Mouse (Mus musculus): ENCODE data around the gene Nid1. TPM values are rescaled to one million over a fixed set of nuclear protein-coding genes. Genes with fewer than 3 reads are reported as not detected.
A peak's percentile ranks its signal among the peaks of the same experiment; 100 is the strongest.
"Not testable (repeated sequence)": the region's sequence is repeated elsewhere in the genome, so short reads cannot be mapped to it uniquely, and the experiment has no call there.

Nid1 gene
- polyA plus RNA-seq, 1 experiment from 2014 or later: 46.8 TPM

DNA sequence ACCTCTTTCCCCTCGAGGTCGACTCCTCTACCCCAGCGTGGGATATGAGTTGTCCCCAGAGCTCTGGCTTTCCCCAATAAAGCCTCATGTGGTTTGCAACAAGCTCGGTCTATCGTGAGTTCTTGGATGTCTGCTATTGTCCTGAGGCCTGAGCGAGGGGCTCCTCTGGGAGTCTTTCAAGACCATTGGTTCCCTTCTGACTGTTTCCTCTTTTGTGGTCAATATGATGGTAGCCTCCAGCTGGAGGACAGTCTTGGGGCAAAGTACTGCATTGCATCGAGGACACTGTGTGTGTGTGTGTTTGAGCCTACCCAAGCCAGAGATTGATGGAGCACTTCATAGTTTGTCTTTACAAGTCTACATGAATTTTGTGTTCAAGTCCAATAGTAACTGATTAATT, 80.8 kb downstream of the Nid1 start:
- no peak for DNase-seq (ENCODE audit: low spot score)
- Histone ChIP-seq H3K4me1 (no peaks in the 10 kb centered on the region), H3K4me3 (no peak overlapping the region), H3K27me3 (ENCODE audit: low read depth, poor library complexity, severe bottlenecking) (no peaks in the 10 kb centered on the region), H3K36me3 (no peaks in the 10 kb centered on the region), H3K9me3 (replicated peaks) (no peaks in the 10 kb centered on the region), H3K27ac (no peak overlapping the region)
- 92% methylated on average over 7 of the region's 7 CpGs for WGBS

DNA sequence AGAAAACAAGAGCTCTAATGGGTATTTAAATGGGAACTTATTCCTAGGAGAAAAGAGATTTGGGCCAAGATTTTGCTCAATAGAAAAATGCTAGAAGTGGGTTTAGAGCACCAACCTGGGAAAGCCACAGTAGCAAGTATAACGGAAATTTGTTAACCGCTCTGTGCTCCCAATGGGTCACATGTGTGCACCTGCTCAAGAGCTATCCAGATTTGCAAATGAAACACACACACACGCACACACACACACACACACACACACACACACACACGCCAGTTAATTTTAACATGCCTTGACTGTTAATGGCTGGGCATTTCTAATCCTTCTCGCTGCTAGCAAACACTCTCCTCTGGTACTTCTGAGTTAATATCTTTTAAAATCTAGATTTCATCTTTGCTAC, 83.1 kb downstream of the Nid1 start:
- Histone ChIP-seq H3K9me3 (replicated peaks) (no peaks in the 10 kb centered on the region), H3K27ac (no peak overlapping the region)
- WGBS: 92% methylated on average over 5 of the region's 5 CpGs

DNA sequence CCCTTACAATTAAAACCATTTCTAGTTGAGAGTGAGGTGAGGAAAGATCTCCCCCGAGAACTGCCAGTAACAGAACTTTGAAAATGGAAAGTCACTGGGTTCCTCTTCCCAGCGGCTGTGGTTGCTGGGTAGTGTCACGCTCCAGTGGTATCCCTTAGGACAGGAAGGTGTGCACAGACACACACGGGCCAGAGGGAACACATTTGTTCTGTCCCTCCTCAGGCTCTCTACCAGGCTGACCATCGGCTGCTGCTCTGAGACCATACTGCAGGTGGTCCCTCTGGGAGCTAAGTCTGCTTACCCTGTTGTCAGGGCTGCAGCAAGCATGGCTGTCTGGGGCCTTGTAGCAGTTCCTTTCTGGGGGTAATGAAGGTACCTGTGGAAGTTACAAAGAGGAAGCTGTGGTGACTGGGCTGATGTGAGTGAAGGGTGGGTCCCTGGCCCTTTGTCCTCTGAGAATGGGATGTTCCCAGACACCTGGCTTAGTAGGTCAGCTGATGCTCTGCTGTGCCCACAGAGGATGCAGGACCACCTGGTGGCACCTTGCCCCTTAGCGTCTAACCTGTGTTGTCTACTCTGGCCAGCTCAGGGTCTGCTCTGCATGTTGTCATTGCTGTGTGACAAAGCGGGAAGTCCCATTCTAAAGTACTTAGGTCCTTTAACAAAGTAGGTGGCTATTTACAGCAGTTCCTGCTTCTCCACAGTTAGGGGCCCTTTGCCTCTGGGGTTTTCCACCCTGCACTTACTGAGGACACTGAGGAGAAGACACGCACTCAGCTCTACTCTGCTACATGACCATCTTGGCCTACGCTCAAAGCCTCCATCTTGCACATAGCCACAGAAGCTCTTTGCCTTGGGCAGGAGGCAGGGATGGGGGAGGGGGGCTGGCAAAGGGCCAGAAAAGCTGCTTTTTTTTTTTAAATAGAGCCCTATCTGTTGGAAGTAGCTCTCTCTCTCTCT, 86.6 kb downstream of the Nid1 start:
- DNase-seq (ENCODE audit: low spot score): no peak
- Histone ChIP-seq H3K27ac (no peak overlapping the region), H3K9me3 (replicated peaks) (no peaks in the 10 kb centered on the region), H3K27me3 (ENCODE audit: low read depth, poor library complexity, severe bottlenecking) (no peaks in the 10 kb centered on the region), H3K4me3 (no peak overlapping the region), H3K4me1 (no peaks in the 10 kb centered on the region), H3K36me3 (no peaks in the 10 kb centered on the region)
- 91% methylated on average over 9 of the region's 9 CpGs for WGBS

More for the DNA sequence above, 83.1 kb downstream of the Nid1 start:
- no peak for DNase-seq (ENCODE audit: low spot score)
- no peaks in the 10 kb centered on the region for H3K36me3 ChIP-seq
- H3K4me3 ChIP-seq: no peak overlapping the region
- no peaks in the 10 kb centered on the region for H3K4me1 ChIP-seq
- no peaks in the 10 kb centered on the region for H3K27me3 ChIP-seq (ENCODE audit: low read depth, poor library complexity, severe bottlenecking)

DNA sequence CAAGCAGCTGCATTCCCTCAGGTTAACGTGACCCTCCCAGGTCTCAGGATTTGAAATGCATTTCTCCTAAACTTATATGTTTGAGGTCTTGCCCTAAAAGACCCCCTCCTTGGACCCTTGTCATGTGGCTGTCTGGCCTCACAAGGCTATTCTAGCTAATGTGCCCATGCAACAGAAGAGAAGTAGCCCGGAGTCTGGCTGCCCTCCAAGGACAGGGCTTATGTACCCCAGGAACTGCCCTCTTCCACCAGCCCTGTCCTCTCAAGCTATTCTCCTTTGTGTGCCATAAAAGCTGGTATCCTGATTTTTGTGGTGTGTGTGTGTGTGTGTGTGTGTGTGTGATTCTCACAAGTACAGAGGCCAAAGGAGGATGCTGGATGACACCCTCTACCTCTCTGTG, 87.9 kb downstream of the Nid1 start:
- no peak for DNase-seq (ENCODE audit: low spot score)
- Histone ChIP-seq H3K27ac (no peak overlapping the region), H3K4me1 (peaks cover 4% of the 10 kb centered on the region; the same call in 1 of the 2 replicates), H3K27me3 (ENCODE audit: low read depth, poor library complexity, severe bottlenecking) (no peaks in the 10 kb centered on the region), H3K4me3 (no peak overlapping the region), H3K36me3 (no peaks in the 10 kb centered on the region), H3K9me3 (replicated peaks) (no peaks in the 10 kb centered on the region)
- WGBS: 87% methylated on average over 2 of the region's 2 CpGs

DNA sequence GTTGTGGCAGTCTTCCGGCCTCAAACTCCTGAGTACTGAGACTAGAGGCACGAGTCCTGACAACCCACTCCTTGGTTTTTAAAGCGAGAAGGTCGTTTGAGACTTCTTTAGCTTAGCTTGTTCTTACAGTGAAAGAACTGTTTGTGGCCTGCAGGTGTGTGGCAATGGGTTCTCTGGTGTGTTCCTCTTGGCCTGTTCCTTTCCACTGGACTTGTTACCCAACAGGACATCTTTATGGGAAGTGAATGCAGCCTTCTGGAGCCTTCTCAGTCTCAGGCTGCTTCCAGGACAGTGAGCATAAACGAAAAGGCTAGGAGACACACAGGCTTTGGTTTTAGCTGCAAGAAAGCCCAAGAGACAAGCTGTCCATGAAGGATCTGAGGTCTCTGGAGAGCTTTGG, 88.5 kb downstream of the Nid1 start:
- Histone ChIP-seq H3K27me3 (ENCODE audit: low read depth, poor library complexity, severe bottlenecking) (no peaks in the 10 kb centered on the region), H3K27ac (no peak overlapping the region), H3K9me3 (replicated peaks) (no peaks in the 10 kb centered on the region), H3K36me3 (no peaks in the 10 kb centered on the region), H3K4me1 (peaks cover 4% of the 10 kb centered on the region; the same call in 1 of the 2 replicates), H3K4me3 (no peak overlapping the region)
- peak; percentile 10 for DNase-seq (ENCODE audit: low spot score)
- 91% methylated on average over 5 of the region's 5 CpGs for WGBS

DNA sequence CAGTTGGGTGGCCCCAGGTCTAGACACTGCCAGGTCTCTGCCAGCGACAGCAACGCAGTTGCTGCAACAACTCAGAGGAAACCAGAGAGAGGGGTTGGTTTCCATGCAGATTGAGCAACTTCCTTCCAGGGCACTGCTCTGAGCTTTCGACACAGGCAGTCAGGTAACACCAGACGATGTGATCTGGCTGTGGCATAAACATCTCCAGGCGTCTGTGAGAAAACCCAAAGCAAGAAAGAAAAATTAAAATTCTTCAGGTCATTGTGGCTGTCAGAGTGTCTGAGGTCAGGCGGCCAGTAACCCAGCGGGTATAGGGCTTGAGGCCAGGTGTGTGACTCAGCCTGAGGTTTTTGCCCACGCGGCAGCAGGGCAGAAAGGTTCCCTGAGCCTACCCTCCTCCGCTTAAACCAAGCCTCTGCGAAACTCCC, 91.8 kb downstream of the Nid1 start:
- Histone ChIP-seq H3K4me3 (no peak overlapping the region), H3K36me3 (no peaks in the 10 kb centered on the region), H3K9me3 (replicated peaks) (no peaks in the 10 kb centered on the region), H3K4me1 (peaks cover 4% of the 10 kb centered on the region; the same call in 1 of the 2 replicates), H3K27me3 (ENCODE audit: low read depth, poor library complexity, severe bottlenecking) (no peaks in the 10 kb centered on the region), H3K27ac (no peak overlapping the region)
- WGBS: 73% methylated on average over 11 of the region's 11 CpGs
- no peak for DNase-seq (ENCODE audit: low spot score)

DNA sequence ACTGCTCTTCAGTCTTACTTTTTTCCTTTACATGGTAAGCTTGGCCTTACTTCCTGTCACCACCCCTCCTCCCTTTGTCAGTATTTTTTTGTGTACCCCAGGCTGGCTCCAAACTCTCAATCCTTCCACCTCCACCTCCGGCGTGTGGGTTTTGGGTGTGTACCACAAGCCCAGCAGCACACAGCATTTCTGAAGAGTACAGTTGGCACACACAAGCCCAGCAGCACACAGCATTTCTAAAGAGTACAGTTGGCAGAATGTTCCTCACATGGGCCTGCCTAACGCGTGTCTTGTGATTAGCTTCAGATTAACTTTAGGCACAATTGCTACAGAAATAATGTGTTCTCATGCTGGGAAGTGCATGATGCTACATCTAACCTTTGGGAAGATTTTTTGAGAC, 93.6 kb downstream of the Nid1 start:
- no peaks in the 10 kb centered on the region for H3K9me3 ChIP-seq (replicated peaks)
- DNase-seq (ENCODE audit: low spot score): no peak
- WGBS: 94% methylated on average over 4 of the region's 4 CpGs

GRCm38 (mm10) chr13:13531923-13532322, 94.6 kb downstream of the Nid1 start:
- Histone ChIP-seq H3K27ac (no peak overlapping the region), H3K4me1 (peaks cover 4% of the 10 kb centered on the region; the same call in 1 of the 2 replicates), H3K4me3 (no peak overlapping the region), H3K36me3 (no peaks in the 10 kb centered on the region), H3K9me3 (replicated peaks) (no peaks in the 10 kb centered on the region), H3K27me3 (ENCODE audit: low read depth, poor library complexity, severe bottlenecking) (no peaks in the 10 kb centered on the region)
- DNase-seq (ENCODE audit: low spot score): no peak
- WGBS: 87% methylated on average over 7 of the region's 7 CpGs

More for the DNA sequence above, 93.6 kb downstream of the Nid1 start:
- no peaks in the 10 kb centered on the region for H3K27me3 ChIP-seq (ENCODE audit: low read depth, poor library complexity, severe bottlenecking)
- H3K4me1 ChIP-seq: peaks cover 4% of the 10 kb centered on the region; the same call in 1 of the 2 replicates
- H3K36me3 ChIP-seq: no peaks in the 10 kb centered on the region
- H3K27ac ChIP-seq: no peak overlapping the region
- H3K4me3 ChIP-seq: no peak overlapping the region

DNA sequence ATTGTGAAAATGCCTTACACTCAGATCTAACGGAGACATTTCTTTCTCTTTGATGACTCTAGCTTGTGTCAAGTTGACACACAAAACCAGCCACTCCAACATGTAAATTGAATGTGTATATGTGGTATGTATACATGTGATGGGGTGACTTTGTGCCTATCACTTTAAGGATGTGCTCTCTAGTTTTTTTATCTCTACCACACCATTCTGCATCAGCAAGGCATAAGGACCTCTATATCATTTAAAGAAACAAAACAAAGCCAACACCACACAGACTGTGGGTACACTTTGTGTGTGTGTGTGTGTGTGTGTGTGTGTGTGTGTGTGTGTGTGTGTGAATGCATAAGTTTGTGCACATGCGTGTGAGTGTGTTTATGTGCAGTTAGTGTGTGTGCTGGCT, 99.2 kb downstream of the Nid1 start:
- no peak for DNase-seq (ENCODE audit: low spot score)
- Histone ChIP-seq H3K4me1 (0 out of 2 replicates have a peak, but pooled peaks cover 5% of the 10 kb centered on the region), H3K27ac (no peak overlapping the region), H3K27me3 (ENCODE audit: low read depth, poor library complexity, severe bottlenecking) (no peaks in the 10 kb centered on the region), H3K4me3 (no peak overlapping the region), H3K36me3 (no peaks in the 10 kb centered on the region), H3K9me3 (replicated peaks) (no peaks in the 10 kb centered on the region)
- WGBS: 90% methylated on average over 2 of the region's 2 CpGs

DNA sequence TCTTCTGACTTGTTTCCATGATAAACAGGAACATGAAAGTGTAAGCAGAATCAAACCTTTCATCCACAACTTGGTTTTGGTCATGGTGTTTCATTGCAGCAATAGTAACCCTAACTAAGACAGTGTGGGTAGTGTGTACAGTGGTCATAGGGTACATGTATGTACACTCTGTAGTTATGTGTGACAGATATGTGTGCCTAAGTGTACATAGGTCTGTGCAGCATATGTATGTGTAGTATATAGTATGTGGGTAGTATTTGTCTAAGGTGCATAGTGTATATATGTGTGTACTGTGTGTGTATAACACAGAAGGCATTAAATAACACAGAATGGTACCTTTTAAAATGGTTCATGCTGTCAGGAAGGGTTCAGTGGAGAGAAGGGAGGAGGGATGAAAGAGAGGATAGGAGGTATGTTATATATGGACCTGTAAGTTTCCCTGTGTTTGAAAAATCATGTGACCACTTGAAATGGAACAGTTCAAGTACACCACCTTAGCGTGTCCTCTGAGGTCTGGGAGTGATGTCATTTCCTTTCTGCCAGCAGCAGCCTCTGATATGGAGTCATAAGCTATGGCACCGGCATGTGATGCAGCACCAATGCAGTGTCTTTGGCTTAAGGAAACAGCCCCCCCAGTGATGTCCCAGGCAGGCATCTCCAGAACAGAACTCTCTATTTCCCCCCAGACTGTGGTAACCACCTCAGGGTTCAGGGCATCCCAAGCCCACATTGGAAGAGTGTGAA, 100.1 kb downstream of the Nid1 start:
- Histone ChIP-seq H3K4me3 (no peak overlapping the region), H3K27me3 (ENCODE audit: low read depth, poor library complexity, severe bottlenecking) (no peaks in the 10 kb centered on the region), H3K9me3 (replicated peaks) (no peaks in the 10 kb centered on the region), H3K27ac (no peak overlapping the region), H3K36me3 (no peaks in the 10 kb centered on the region), H3K4me1 (0 out of 2 replicates have a peak, but pooled peaks cover 5% of the 10 kb centered on the region)
- WGBS: 89% methylated on average over 2 of the region's 2 CpGs
- no peak for DNase-seq (ENCODE audit: low spot score)

DNA sequence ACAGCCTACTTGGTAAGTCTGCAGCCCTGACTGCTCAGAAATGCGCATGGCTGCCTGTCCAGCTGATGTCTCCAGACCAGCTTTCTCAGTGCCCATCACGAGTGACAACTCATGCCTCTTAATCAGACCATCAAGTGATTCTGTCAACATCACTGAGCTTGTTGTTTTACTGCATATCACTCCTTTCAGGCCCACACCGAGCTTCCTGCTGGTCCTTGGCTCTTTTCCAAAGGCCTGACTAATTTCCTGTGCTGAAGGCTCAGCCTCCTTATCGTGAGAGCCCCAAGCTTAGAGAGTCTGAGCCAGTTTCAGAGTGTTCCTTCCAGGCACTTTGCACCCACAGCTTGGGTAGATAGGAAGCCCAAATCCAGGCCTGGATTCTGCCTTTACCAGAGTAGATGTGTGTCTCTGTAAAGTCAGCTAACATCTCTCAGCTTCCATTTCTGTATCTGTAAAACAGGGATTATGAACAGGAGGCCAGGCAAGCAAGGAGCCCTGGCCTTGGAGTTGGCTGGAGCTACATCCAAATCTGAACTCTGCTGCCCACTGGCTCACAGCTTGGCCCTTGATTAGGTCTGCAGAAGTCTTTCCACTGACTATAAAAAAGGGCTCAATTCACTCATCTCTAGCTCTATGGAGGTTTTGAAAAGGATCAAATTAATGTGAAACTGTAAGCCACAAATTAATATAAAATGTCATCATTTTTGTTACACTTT, 101.4 kb downstream of the Nid1 start:
- DNase-seq (ENCODE audit: low spot score): no peak
- H3K4me1 ChIP-seq: 0 out of 2 replicates have a peak, but pooled peaks cover 5% of the 10 kb centered on the region
- no peaks in the 10 kb centered on the region for H3K9me3 ChIP-seq (replicated peaks)
- no peak overlapping the region for H3K27ac ChIP-seq
- H3K36me3 ChIP-seq: no peaks in the 10 kb centered on the region
- WGBS: 52% methylated on average over 4 of the region's 4 CpGs
- no peak overlapping the region for H3K4me3 ChIP-seq
- no peaks in the 10 kb centered on the region for H3K27me3 ChIP-seq (ENCODE audit: low read depth, poor library complexity, severe bottlenecking)

DNA sequence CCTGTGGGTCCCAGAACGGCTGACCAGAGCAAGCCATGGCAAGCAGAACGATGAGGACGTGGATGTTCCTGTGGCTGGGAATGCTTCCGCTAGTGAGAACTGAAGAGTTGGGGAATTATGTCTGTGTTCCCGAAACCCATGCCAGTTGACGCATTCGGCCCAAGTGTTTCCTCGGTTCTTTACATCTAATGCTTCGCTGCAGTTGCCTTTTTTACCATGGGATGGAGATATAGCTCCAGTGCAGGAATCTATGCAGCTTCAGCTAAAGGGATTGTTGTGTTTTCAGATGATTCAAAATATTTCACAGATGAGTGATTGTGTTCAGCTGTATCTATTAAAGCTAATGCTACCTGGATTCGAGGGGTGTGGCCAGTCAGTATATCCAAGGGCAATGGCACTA, 105.7 kb downstream of the Nid1 start:
- H3K4me1 ChIP-seq; DNase-seq (ENCODE audit: low spot score); H3K36me3 ChIP-seq; H3K27ac ChIP-seq; H3K27me3 ChIP-seq (ENCODE audit: low read depth, poor library complexity, severe bottlenecking); H3K4me3 ChIP-seq; H3K9me3 ChIP-seq (replicated peaks): not testable (repeated sequence)
- WGBS: 94% methylated on average over 10 of the region's 10 CpGs

All from limb, embryonic 10.5 days (tissue).